Mouse (Mus musculus): ENCODE measurements around the gene Apex2. TPM values are rescaled to one million over a fixed set of nuclear protein-coding genes. Genes with fewer than 3 reads are reported as not detected.

Apex2 gene
- 5.7 and 6.4 TPM in 2 replicates for polyA plus RNA-seq (2012; rRNA removed)

DNA sequence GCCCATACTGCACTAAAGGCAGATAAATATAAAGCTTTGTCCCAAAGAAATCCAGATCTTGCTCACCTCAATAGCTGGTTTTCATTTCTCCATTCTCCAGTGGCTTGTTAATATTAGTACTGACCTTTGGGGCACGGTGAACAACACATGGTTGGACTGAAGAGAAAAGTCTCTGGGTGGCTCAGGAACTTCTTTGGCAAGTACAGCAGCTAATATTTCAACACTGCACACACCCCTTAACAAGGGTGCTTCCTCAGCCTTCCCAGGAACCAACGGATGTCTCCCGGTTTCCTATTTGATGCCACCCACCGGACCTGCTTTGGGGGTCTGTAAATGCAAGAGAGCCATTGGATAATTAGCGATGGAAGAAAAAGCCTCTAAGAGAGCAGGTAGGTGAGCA, at the start of gene Apex2:
Apex2 (minus strand) TSS at position 173 of the 400 bp plus-strand sequence.

GRCm38 (mm10) chrX:150588023-150588764, 1.5 kb downstream of the Apex2 start, which contains the start of gene Pfkfb1:
Gene Pfkfb1, plus strand, starts transcription at chrX:150588229.

DNA sequence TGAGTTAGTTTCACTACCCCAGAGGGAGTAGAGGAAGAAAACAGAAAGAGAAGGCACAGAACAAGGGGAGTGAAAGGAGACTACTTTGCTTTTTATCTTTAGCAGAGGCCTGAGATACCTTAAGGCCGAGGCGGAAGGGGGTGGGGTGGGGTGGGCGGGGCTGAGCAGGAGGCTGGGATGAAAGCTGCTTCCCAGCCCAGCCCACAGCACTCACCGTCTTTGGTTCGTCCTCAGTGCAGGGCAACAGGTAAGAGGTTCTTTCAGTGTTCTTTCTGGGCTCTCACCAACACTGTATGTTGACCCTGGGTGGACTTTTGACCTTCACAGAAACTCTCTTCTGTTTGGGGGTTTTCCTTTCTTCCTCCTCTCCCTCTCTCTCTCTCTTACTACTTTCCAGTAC, 42.4 kb downstream of the Apex2 start, which contains the start of gene Alas2:
Alas2 (plus strand) TSS at position 137 of the 400 bp plus-strand sequence.

Other genes with a start within 250 kb of the Apex2 start
- gene Tmem29, start 130.7 kb downstream of the Apex2 start, polyA plus RNA-seq (2012; rRNA removed), result 1.1 and 1.5 TPM in 2 replicates
- gene Alas2, start 42.5 kb downstream of the Apex2 start, polyA plus RNA-seq (2012; rRNA removed), result 1.4 and 6.2 TPM in 2 replicates
- 1.5 and 1.6 TPM in 2 replicates for gene Pfkfb1, start 1.6 kb downstream of the Apex2 start, polyA plus RNA-seq (2012; rRNA removed)
- 1.3 and 1.4 TPM in 2 replicates for gene Tro, start 67.7 kb upstream of the Apex2 start, polyA plus RNA-seq (2012; rRNA removed)
- 17.3 and 20.4 TPM in 2 replicates for gene Maged2, start 224.5 kb upstream of the Apex2 start, polyA plus RNA-seq (2012; rRNA removed)